Mouse (Mus musculus) skeletal muscle tissue, adult 2 months (tissue): ENCODE data around the gene Pqlc2.

Experiments
- DNase-seq: peaks from one replicate; pipeline ENCODE4 v3.0.0-alpha.2; 2012; ENCODE audit warnings: low read depth, low spot score

The Pqlc2 gene

DNA sequence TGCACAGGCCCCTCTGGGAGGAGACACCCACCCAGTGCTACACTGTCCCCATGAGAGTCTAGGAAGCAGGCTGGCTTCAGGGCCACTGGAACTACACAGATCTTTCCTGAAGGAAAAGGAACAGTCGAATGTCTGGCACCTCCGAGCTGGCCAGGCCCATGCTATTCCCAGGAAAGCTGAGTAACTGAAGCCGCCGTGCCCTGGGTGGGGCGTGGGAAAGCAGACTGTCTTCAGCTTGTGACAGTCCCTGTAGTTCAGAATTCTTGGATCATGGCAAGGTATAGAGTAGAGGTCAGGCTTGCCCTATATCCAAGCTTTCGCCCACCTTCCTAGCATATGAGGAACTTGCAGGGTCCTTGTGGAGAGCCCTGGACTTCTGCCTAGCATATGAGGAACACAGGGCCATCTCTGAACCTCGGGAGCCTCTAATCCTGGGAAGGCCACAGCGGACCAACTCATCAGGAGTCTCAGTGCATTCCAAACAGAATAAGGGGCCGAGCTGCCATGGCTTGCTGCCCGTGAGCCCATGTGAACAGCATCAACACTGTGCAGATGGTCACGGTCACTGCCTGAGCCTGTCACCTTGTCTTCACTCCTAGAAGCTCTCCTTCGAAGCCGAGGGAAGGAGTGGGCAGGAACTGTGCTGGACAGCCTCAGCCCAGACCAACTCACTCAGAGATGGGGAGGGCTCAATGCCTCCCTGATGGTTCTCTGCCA is 44.6 kb downstream of the Pqlc2 start:
- no peak for DNase-seq

DNA sequence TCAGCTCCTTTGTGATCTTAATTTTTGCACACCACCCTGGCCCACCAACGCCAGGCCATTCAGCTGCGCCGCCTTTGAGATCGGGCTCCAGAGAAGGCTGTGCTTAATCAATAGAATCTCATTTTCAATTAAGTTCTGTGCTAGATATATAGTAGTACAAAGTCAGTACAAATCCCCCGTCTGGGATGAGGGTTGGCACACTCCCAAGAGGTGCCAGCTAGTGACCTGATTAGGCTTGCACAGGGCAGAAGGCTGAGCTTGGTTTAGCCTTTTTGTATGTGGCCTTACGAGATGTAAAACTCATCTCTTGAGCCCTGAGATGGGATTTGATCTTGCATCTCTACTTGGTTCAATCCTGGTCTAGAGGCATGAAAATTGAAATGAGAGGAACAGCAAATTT is 47.5 kb downstream of the Pqlc2 start:
- DNase-seq: no peak

DNA sequence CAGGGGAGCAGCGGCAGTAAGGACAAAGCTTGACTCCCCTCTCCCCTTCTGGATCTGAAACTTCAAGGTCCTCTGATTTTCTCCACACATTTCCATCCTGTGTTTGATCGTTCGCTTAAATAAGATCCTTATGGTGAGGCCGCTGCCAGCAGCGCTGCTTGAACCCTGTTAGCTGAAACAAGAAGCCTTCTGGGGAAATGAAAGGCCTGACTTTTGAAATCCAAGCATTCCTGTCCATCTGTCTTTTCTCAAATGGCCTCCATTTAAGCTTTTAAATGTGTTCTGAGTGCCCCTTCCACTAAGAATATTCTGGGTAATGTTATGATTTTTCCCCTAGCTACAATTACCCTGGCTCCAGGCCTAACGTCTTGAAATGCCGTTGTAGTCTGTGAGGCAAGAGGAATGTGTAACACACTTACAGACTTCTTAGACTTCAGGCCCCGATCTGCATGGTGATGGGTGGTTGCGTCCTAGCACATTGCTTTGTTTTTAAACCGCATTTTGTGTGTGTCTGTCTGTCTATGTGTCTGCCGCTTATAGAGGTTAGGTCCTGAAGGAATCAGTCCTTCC is 51.1 kb downstream of the Pqlc2 start:
- no peak for DNase-seq

DNA sequence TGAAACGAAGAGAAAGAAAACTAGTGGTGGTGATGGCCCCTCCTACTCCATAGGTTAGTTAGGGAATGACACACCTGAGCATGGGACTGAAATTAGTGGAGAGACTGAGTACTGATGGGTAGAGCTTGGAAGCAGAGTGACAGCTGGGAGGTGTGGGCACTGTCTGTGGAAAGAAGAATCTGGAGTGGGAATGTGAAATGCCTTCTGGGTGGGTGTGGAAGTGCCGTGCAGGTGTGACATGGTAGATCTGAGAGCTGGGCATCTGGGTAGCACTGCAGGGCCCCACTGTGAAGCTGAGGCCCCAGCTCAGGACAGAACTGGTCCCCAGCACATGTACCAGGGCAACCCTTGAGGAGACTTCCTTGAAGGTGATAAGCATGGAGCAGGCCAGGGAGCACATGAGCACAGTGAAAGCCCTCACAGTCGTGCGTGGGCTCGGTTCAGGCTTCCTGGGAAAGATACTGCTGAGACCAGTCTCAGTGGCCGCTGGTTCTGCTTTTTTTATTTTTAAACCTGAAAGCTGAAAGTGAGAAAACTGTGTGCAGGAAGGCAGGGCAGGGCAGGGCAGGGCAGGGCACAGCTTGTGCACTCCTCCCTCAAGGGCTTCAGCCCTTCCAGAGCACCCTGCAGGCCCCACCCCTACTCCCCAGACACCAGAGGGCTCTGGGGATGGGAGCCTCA is 51.7 kb downstream of the Pqlc2 start:
- no peak for DNase-seq

DNA sequence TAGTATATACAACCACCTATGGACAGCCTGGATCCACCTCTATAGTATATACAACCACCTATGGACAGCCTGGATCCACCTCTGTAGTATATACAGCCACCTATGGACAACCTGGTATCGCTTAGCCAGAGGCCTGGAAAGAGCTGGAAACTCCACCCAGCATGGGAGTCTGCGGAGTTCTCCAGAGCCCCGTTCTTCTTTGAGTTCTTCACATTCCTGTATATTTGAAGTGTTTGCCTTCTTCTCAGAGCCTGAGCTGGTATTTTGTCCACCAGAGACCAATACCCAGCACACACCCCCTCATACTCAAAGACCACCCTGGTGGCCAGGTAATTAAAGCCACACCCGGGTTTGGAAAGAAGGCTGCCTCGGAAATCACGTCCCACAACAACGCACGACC is 53.8 kb downstream of the Pqlc2 start:
- DNase-seq: no peak

DNA sequence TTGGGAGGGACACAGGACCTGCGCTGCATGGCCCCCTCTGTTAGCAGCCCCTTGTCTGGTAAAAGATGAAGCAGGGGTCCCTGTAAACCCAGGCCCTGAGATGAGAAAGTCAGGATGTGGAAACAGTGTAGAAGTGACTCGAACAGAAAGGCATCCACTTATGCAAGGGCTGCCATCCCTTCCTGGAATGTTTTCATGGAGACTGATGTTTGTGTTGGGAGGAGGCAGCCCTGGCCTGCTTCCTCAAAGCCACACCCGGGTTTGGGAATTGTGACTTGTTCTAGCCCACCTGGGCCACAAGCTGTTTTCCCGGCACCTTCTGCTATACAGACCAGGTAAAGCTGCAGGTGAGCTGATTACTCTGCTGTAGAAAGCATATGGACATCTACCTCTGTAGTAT is 54.4 kb downstream of the Pqlc2 start:
- DNase-seq: no peak

DNA sequence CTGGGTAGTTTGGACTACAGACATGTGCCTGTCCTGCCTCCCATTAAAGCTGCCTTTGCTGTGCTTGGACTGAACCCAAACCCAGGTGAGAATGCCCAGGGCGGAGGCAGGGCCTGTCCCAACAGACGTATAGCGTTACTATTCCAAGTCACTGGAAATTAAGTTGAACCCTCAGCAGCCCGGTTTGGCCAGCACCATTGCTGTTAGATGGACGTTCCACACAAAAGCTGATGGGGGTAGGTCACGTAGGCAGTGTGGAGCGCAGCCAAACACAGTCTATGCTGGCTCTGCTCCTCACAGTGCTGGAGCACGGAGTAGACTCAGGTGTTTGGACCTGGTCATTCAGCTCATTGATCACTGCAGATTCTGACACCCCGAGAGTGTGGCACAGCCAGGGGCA is 57.3 kb downstream of the Pqlc2 start:
- no peak for DNase-seq

DNA sequence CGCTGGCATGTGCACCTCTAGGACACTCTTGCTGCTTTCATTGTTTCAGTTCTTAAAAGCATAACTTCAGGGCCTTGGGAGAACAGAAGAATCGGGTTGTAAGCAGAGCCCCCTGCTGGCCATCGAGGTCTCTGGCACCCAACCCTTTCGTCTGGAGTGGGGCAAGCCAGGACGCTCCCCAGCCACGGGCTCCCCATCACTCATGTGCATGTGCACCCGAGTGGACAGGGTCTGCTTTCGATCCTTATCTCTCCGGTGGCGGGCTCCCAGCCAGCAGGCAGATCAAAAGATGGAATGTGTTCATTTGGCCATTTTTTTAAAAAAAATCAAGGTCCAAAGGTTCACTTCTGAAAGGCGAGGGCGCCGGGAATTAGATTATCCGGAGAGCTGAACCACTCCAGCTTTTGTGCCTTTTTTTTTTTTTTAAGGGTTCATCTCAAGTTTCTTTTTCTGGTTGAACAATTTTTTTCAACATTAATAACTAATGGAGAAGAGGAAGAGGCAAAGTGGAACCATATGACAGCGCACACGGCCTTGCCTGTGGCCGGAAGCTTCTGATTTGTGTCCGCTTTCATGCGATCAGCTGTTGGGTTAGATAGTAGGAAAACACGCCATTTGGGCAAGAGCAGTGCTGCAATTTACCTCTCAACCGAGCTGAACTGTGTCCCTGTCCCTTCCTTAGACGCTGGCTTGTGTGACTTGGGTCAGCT is 58.3 kb downstream of the Pqlc2 start:
- peak; percentile 74 for DNase-seq

DNA sequence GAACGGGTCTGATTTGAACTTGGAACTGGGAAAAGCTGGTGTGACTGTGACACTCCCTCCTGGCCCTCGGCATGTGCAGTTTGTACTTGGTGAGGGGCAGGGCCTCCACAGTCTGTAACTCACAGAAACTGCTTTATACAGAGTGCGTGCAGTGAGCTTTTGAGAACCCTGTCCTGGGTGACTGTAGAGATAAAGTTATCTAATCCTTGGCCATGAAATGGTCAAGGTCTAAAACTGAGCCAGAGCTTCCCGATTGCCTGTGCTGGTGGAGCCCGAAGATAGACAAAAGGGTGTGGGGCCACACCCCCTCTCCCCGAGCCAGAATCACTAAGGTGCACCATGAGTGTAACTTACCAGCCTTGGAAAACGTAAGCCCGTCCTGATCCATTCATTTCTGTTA is 59.6 kb downstream of the Pqlc2 start:
- DNase-seq: no peak

DNA sequence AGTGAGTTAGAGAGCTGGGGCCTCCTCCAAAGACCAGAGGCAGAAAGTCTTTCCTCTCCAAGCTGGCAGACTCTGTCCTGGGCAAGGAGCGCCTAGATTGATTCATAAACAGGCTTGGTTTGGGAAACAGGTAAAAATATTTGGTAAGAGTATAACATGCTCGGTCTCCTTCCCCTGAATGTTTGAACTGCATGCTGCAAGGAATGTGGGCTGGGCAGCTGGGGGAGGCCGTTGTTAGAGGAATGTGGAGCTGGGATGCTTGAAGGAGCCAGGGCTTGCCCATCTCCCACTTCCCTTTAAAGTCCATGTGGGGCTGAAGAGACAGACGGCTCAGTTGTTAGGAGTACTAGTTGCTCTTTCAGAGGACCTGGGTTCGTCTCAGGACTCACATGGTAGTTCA is 60.5 kb downstream of the Pqlc2 start:
- DNase-seq: no peak

DNA sequence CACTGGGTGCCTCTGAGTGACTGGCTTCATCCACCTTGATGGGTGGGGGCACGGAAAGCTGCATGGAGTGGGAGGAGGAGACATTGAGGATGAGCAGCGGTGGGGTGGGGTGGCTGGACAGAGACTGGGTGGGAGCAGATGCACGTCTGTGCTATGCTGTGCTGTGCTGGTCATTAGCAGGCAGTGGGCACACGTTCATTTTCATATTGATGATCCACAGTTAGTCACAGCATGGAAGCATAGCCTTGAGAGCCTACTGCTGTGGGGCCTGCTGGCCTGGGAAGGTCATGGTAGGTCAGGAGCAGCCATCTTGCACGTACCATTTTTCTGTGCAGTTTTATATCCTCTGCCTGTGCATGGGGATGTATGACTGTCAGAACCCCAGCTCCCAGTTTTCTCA is 61.8 kb downstream of the Pqlc2 start:
- no peak for DNase-seq

DNA sequence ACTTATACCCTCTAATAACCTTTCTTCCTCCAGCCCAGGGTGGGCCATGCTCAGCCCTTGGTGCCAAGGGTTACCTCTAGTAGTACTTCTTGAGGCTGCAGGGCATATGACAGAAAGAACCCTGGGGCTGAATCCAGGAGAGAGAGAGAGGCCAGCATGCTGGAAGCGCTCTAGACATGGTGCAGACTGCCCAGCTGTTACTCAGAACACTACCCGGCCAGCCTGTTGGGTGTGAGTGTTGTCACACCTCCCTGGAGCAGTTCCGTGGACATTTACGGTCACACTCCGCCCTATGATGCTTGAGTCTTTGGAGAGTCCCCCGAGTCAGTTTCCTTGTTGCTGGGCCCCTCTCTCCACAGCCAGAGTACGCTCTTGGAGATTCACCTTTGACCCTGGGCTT is 62.5 kb downstream of the Pqlc2 start:
- DNase-seq: no peak

DNA sequence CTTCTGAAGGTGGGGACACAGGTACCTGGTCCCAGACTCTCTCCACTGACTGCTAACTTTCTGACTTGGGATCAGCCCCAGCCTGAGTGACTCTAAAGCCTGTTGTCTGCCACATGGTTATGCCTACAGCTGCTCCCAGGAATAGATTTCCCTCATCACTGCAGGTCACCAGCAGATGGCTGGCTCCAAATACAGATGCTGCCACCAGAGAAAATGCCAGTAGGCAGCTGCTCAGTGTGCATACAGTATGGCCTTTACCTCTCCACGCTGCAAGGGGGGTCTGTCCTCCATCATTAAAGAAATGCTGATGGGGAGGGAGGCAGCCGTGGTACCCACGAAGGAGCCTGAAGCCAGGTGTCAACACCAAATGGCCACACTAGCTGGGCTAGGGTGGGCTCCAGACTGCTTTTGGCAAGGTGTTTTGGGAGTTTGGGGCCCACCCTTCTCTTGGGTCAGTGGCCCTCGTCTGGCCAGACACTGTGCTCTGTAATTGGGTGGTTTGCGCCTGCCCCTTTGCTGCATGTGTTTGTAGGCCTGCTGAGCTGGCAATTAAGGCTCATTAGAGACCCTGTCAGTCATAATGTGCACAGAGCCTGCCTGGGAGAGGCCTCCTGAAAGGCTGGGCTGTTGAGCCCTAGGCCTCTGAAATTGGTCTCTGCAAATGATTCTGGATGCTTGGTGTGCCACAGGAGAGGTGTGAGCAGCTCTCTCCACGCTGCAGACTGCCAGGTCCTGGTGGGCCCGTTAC is 64.2 kb downstream of the Pqlc2 start:
- peak; percentile 73 for DNase-seq

DNA sequence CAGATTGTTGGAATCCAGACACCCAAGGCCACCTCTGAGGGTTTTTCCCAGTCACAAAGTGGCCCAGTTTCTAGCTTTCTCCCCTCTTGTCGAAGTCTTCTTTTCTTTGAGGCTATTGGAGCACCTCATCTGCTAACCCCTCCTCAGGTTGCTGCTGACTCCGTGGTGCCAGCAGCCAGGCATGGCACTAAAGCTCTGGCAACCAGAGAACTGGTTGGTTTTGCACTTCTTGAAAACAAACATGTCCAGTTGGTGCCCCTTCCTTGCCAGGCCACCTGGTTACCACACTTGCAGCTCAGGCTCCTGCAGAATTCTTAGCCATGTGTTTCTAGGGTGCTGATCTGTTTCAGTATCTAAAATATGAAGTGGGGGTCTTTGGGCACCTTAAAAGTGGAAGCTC is 65.0 kb downstream of the Pqlc2 start:
- peak; percentile 67 for DNase-seq

DNA sequence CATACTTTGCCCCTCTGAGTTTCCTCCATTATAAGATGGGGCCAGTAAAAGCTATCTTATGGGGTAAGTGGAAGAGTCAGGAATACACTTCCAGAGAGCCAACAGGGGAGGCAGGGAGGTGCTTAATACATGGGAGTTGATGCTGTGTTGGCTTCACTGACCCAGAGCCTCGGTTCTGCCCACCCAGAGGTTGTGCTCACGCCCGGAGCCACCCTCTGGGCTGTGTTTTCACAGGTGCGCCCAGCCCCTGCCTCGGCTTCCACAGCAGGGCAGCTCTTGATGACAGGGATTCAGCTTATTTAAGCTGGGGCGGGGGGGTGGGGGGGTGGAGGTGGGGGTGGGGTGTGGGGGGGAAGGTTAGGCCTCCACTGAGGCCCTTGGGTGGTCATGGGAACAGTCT is 65.7 kb downstream of the Pqlc2 start:
- DNase-seq: no peak

DNA sequence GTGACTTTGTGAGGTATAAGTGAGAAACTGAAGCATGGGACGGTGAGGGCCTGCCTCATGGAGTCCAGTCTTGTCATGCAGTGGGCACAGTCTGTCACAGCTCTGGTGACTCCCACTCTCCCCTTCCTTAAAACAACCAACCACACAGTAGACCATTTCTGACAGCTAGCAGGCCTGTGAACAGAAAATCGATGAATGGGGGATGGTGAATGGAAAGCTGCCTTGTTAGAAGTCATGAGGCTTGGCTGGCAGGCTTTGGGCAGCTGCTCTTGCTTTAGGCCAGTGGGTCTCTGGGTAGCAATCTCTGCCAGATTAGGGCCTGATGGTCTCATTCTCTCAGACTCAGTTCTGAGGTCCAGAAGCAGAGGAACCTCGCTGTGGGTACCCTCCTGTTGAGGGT is 66.3 kb downstream of the Pqlc2 start:
- no peak for DNase-seq
